Mouse (Mus musculus) kidney, adult 2 months (tissue): ENCODE results near the gene Akap14.

Experiments
- CTCF ChIP-seq: fragments of 200-500 bp; conservative IDR thresholded peaks from 2 replicates; pipeline ENCODE4 v1.5.1; 2011; ENCODE audit warnings: low read depth, mild to moderate bottlenecking, control low read depth, low read length, moderate library complexity, mixed read lengths; ENCODE audit not compliant: insufficient read depth, insufficient read length
- POLR2A ChIP-seq: fragments of 200-500 bp; IDR thresholded peaks from one replicate; pipeline ENCODE4 v1.6.1; 2011; ENCODE audit warnings: low read depth, low read length, control low read depth

DNA sequence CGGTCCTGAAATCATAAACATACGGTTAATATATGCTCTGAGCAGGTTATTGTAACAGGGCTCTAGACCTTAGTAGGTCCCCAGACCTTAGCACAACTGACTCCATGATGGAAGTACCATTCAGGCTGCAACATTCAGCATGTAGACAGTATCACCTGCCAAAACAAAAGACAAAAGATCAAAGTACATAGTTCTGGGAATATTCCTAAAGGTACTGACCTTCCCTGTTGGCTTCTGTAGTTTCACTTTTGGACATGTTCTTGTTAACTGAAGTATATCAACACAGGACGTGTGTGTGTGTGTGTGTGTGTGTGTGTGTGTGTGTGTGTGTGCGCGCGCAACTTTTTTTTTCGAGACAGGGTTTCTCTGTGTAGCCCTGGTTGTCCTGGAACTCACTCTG lies 43.1 kb downstream of the Akap14 start:
- TF ChIP-seq POLR2A, result no peak
- TF ChIP-seq CTCF, result no peak
